Mouse (Mus musculus) heart, postnatal 25 days (tissue): ENCODE data around the gene Cemip. TPM values are rescaled to one million over a fixed set of nuclear protein-coding genes. Genes with fewer than 3 reads are reported as not detected.
"Not testable (repeated sequence)": the region's sequence is repeated elsewhere in the genome, so short reads cannot be mapped to it uniquely, and the experiment has no call there.

Experiments
- DNase-seq: peaks from one replicate; pipeline ENCODE4 v3.0.0; 2022; ENCODE audit warnings: low spot score
- intact Hi-C: fragments of 180-260 bp; cut with DNase I; formaldehyde crosslinking; loops from one replicate; pipeline ENCODE4 v1.15.1; 2025
- total RNA-seq, 2 experiments: library from RNA; stranded (reverse); gene quantifications; 2 replicates each; pipeline ENCODE4 v1.2.3; 2021

Cemip gene
- under 1 TPM; 0.13 to 0.17 TPM for total RNA-seq

DNA sequence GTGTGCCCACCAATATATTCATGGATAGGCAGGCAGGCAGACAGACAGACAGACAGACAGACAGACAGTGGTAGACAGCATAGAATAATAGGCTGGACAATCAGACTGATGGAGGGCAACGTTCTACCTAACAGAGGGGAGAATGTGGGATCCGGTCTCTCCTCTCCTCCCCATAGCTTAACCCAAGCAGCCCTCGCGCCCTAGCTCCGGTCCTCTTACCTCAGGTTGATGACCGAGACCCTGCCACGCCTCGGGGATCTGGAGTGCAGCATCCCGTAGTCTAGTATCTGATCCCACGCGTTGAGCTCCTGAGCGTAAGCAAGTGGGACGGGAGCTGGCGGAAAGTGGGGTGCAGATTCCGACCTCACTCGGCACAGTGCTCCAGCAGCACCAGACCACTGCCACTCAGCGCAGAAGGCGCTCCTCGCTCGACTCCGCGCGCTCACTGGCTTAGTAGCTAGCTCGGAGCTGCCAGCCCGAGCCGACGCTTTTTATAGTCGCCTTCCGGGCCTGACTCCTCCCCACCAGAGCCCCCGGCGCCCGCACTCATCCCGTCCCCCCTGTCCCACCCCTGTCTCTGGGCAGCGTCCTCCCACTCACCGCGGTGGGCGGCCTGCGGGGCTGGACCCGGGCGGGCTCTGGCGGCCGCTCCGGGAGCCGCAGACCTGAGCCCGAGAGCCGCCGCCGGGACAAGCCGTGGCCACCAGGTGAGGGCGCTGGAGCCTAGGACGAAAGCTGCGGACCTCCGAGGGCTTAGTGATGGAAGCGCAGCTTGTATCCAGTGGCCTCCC, at the start of gene Cemip:
Gene Cemip, minus strand, starts transcription at position 464 of the 791 bp plus-strand sequence.
- intact Hi-C loops: loop anchor here (1.0 to 5.0 kb wide), 2 partner anchors 66 to 172 kb away; partner anchors contain the start of gene Abhd17c
- DNase-seq: peak; percentile 62

DNA sequence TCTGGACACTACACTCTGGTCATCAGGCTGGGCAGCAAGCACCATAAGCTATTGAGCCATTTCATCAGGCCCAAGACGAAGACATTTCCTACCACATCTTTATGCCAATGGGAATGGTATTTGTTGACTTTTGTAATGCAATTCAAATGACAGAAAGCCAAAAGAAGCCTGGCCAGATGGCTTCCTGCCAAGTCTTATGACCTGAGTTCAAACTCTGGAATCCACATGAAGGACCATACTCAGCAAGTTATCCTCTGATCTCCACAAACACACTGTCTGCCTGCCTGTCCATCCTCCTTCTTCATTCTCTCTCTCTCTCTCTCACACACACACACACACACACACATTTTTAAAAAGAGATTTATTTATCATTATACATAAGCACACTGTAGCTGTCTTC, 46.4 kb upstream of the Cemip start:
- no peak for DNase-seq
- intact Hi-C loops: no loop called here

DNA sequence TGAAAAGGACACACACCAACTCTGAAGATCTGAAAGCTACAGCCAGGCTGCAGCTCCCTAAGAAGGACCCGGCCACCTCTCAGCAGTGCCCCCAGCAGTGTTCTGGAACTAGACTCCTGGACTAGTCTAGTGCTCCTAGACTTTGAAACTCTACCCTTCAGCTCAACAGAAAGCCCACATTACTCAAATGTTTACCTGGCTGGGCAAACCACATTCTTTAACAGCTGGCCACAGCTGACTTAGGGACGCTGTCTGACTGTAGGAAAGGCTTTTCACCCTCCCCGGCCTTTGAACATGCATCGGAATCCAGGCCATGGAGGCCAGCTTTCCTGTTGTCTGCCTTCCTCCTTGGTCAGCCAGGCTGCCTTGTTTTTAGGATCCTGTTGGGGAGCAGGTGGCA, 45.4 kb upstream of the Cemip start:
- intact Hi-C loops: no loop called here

GRCm38 (mm10) chr7:84128661-84129060, 42.4 kb upstream of the Cemip start:
- intact Hi-C loops: no loop called here
- peak; percentile 25 for DNase-seq

More for the DNA sequence above, 45.4 kb upstream of the Cemip start:
- DNase-seq: no peak

DNA sequence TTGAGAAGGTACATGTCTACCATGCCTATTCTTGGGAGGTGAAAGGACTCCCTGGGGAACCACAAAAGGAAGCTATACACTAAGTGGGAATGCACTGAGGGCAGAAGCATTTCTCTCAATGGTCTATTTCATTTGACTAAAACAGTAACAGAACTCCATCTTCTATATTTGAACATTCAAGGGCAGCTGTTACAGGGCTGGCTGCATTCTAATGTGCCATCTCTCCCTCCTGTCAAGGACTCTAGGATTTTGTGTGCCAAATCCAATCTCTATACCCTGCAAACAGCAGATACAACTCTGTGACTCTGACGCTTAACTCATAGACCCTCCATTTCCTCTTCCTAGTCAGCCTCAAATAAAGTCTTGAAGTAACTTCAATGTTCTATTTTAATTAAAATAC, 39.4 kb upstream of the Cemip start:
- intact Hi-C loops: no loop called here
- DNase-seq: no peak

- intact Hi-C loops, DNase-seq: not testable (repeated sequence)
Observed at GRCm38 (mm10) chr7:84123651-84124050, 37.3 kb upstream of the Cemip start.

GRCm38 (mm10) chr7:84121778-84122177, 35.5 kb upstream of the Cemip start:
- no peak for DNase-seq
- intact Hi-C loops: no loop called here

DNA sequence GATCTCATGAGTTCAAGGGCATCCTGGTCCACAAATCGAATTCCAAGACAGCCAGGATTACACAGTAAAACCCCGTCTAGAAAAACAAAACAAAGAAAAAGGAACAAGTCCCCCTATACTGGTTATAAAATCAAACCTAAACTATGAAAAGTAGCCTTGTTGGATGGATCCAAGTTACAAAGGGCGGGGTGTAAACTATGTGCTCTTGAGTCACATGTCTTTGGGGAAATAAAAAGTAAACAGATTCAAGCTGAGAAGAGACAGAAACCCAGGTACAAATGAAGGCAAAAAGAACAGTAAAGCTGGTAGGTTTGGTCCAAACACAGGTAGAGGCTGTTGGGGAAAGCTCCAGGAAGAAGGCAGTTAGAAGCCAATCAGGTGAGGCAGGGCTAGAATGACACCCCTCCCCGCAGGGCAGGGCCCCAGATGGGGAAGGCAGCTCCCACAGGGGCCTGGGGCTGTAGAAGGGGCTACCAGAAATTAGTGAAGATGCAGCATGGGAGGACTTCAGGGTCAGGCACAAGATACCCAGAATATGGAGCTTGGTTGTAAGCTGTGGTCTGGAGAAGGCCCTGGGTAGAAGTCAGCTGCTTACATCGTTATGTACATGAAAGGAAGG, 33.9 kb upstream of the Cemip start:
- no peak for DNase-seq
- intact Hi-C loops: no loop called here

- DNase-seq: no peak
- intact Hi-C loops: no loop called here
Observed at GRCm38 (mm10) chr7:84119216-84120105, 33.2 kb upstream of the Cemip start.

DNA sequence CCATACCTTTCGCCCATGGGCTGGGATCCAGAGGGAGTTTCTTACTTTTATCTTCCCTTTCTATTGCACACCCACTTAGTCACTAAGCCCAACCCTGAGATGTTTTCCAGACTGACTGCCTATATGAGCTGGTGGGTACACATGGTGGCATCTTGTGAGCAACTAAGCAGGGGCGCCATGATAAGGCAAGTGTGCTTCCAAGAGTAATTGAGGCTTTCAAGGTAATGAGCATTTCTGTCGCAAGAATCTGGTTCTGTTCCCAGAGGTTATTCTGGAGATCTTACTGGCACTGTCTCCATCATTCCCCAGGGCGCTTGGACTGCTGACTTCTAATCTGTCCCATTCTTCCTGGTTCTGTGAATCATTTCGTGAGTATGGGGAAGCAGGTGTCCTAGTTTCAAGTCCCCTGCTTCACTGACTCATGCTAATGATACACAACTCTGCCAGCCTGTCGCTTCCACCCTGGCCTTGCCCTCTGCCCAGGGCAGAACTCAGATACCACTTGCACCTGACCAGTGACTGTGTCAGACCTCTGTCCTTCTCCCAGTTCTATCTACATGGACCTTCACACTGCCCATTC, 31.3 kb upstream of the Cemip start:
- intact Hi-C loops: no loop called here
- DNase-seq: no peak

DNA sequence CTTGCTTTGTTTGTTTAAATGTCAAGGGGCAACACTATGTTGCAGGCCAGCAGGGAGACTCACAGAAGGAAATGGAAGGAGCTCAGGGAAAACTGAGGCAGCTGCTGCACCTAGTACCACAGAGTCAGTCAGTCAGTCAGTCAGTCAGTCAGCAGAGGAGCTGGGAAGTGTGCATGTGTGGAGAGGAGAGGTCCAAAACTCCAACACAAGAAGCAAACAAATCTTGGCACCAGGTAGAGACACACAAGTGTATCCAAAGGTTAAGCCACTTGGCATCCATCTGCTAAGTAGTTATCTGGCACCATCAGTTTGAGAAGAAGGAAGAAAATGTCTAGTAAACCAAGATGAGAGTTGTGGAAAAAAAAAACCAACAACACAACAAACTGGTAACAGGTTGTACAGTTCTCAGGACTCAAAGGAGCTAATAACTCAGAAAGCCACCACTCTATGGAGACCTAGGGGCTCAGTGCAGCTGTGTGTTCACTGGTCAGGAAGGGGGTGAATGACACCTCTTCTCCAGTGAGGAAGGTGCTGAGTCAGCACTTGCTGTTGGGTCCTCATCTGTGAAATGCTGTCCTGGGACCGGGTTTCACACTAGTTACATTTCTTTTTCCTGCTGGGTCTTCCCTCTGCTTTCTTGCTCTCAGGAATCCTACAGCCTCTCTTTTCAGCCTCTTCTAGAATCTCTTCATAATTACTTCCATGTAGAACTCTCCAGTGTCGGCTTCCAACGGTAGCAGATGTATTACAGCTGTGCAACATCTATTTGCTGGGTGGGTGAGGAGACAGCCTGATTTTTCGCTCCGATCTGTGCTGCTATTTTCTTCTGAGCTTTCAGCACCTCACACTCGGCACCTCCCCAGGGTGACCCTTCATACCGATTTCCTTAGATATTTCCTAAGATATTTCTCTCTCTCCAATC, 30.6 kb upstream of the Cemip start:
- no peak for DNase-seq
- intact Hi-C loops: no loop called here

- intact Hi-C loops: no loop called here
- no peak for DNase-seq
Observed at GRCm38 (mm10) chr7:84115385-84115784, 29.1 kb upstream of the Cemip start.

DNA sequence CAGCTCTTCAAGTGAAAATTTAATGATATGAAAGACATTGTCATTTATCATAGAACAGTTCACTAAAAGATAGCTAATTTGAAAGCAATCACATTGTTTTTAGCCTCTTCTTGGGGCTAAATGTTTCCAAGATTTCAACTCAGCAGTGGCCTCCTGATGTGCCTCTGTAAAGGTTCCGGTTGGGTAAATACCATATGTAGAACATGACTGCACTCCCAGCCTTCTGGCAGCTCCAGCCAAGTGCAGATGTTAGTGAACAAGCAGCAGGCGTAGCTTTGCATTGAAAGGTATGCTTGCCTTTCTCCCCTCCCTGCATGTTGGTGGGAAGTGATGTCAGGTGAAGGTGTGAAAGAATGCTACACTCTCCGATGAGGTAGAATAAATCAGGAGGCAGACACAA, 28.5 kb upstream of the Cemip start:
- intact Hi-C loops: no loop called here

GRCm38 (mm10) chr7:84113035-84113390, 26.7 kb upstream of the Cemip start:
- intact Hi-C loops: no loop called here

More for the DNA sequence above, 28.5 kb upstream of the Cemip start:
- DNase-seq: no peak

GRCm38 (mm10) chr7:84112351-84113034, 26.2 kb upstream of the Cemip start:
- DNase-seq: no peak
- intact Hi-C loops: no loop called here

More at GRCm38 (mm10) chr7:84113035-84113390, 26.7 kb upstream of the Cemip start:
- no peak for DNase-seq

- DNase-seq: no peak
- intact Hi-C loops: no loop called here
Observed at GRCm38 (mm10) chr7:84111716-84112350, 25.5 kb upstream of the Cemip start.

GRCm38 (mm10) chr7:84106942-84107341, 20.6 kb upstream of the Cemip start:
- intact Hi-C loops: no loop called here
- no peak for DNase-seq

GRCm38 (mm10) chr7:84102589-84102988, 16.3 kb upstream of the Cemip start:
- intact Hi-C loops: no loop called here

More at GRCm38 (mm10) chr7:84102589-84102988, 16.3 kb upstream of the Cemip start:
- DNase-seq: no peak
